Mouse (Mus musculus): ENCODE data around the gene Crybg1. TPM values are rescaled to one million over a fixed set of nuclear protein-coding genes. Genes with fewer than 3 reads are reported as not detected.

Crybg1 gene
- 3.8 and 14.8 TPM in 2 replicates for polyA plus RNA-seq (2012; rRNA removed)

DNA sequence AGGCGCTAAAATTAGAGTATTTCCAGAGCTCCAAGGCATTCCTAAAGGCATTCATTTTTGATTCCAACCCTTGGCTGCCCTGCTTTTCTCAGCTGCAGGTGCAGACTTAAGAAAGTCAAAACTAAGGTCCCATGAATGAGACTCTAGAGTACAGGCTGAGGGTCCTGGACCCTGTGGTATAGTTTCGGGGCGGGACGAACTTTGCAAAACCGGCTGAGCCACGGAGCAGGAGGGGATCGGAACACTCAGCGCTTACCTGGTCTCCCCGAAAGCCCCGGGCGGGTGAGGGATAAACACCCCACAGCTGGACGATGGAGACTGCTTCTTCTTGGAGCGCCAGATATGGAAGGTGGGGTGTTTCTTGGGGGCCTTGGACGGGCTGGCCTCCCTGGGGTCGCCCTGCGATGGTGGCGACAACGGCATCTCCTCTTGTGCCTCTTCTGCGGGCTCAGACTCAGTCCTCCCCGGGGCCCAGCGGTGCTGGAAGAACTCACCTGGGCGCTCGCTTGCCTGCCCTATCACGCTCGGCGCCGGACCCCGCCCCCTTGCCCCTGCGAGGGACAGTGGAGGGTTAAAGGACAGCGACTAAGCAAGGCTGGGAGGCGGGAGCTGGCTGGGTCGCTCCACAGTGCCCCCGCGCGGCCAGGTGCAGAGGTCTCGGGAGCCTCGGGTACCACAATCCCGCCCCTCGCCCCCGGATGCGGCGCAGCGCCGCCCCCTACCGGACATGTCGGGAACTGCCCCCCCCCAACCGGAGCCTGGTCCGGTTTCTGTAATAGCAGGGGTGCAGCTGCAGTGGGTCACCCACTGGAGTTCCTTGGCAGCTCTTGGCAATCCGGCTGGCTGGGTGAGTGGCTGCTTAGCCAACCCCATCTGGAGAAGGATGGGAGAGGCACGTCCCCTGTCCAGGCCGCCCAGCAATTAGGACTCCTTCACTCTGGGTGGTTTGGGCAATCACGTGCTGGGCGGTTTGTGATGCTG, at the start of gene Crybg1:
Gene Crybg1, minus strand, starts transcription at position 517 of the 981 bp plus-strand sequence.
- Histone ChIP-seq H3K36me3 (ENCODE audit: control insufficient read depth, insufficient read depth, low read length) (no peaks in the 10 kb centered on the region), H3K4me1 (ENCODE audit: control insufficient read depth, insufficient read depth, insufficient read length, low read length) (peaks cover 10% of the 10 kb centered on the region), H3K4me3 (ENCODE audit: low read depth, low read length) (peak within 1 kb of the TSS; percentile 57), H3K27ac (ENCODE audit: insufficient read depth, low read depth, low read length) (no peak within 1 kb of the TSS), H3K27me3 (ENCODE audit: control insufficient read depth, insufficient read depth, low read length) (no peaks in the 10 kb centered on the region)
- TF ChIP-seq CTCF (IDR thresholded peaks at IDR 0.05; ENCODE audit: extremely low read depth, insufficient read length, insufficient replicate concordance, low read depth, low read length), result peak; percentile 79
- TF ChIP-seq POLR2A (IDR thresholded peaks at IDR 0.05; ENCODE audit: low read depth, low read length), result no peak
- WGBS, result 6% methylated on average over 53 of the region's 53 CpGs

DNA sequence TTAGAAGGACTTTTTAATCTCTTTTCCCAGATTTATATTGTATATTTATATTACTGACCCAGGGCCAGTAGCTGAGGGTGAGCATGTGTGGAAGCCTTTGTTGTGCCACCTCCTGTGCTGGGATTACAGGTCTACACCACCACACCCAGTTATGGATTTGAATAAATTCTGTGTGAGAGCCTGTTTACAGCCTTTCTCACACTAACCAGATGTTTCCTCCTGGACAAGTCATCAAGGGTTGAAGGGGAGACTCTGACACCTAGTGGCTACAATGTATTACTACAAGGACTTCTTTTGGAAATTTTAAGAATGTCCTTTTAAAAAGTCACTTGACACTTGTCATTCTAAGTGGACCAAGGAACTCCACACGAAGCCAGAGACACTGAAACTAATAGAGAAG, 28.7 kb upstream of the Crybg1 start:
- H3K36me3 ChIP-seq (ENCODE audit: control insufficient read depth, insufficient read depth, low read length), result no peaks in the 10 kb centered on the region
- WGBS, result 0% methylated on average over 1 of the region's 1 CpGs
- peak; percentile 28; the same call in 1 of the 2 replicates for TF ChIP-seq CTCF (IDR thresholded peaks at IDR 0.05; ENCODE audit: extremely low read depth, insufficient read length, insufficient replicate concordance, low read depth, low read length)
- TF ChIP-seq POLR2A (IDR thresholded peaks at IDR 0.05; ENCODE audit: low read depth, low read length), result no peak
- no peaks in the 10 kb centered on the region for H3K4me1 ChIP-seq (ENCODE audit: control insufficient read depth, insufficient read depth, insufficient read length, low read length)
- no peak overlapping the region for H3K27ac ChIP-seq (ENCODE audit: insufficient read depth, low read depth, low read length)
- no peaks in the 10 kb centered on the region for H3K27me3 ChIP-seq (ENCODE audit: control insufficient read depth, insufficient read depth, low read length)
- no peak overlapping the region for H3K4me3 ChIP-seq (ENCODE audit: low read depth, low read length)

- H3K4me3 ChIP-seq (ENCODE audit: low read depth, low read length), result no peak overlapping the region
- no peak overlapping the region for H3K27ac ChIP-seq (ENCODE audit: insufficient read depth, low read depth, low read length)
- TF ChIP-seq CTCF (IDR thresholded peaks at IDR 0.05; ENCODE audit: extremely low read depth, insufficient read length, insufficient replicate concordance, low read depth, low read length) (no peak), POLR2A (IDR thresholded peaks at IDR 0.05; ENCODE audit: low read depth, low read length) (no peak)
- H3K36me3 ChIP-seq (ENCODE audit: control insufficient read depth, insufficient read depth, low read length), result no peaks in the 10 kb centered on the region
- H3K4me1 ChIP-seq (ENCODE audit: control insufficient read depth, insufficient read depth, insufficient read length, low read length), result no peaks in the 10 kb centered on the region
- H3K27me3 ChIP-seq (ENCODE audit: control insufficient read depth, insufficient read depth, low read length), result no peaks in the 10 kb centered on the region
Measured at GRCm38 (mm10) chr10:44176548-44176947, 27.9 kb upstream of the Crybg1 start.

- 68% methylated on average over 5 of the region's 5 CpGs for WGBS
- H3K36me3 ChIP-seq (ENCODE audit: control insufficient read depth, insufficient read depth, low read length), result no peaks in the 10 kb centered on the region
- TF ChIP-seq CTCF (IDR thresholded peaks at IDR 0.05; ENCODE audit: extremely low read depth, insufficient read length, insufficient replicate concordance, low read depth, low read length) (no peak), POLR2A (IDR thresholded peaks at IDR 0.05; ENCODE audit: low read depth, low read length) (no peak)
Measured at GRCm38 (mm10) chr10:44176120-44176519, 27.5 kb upstream of the Crybg1 start.

GRCm38 (mm10) chr10:44170145-44170544, 21.5 kb upstream of the Crybg1 start:
- Histone ChIP-seq H3K4me1 (ENCODE audit: control insufficient read depth, insufficient read depth, insufficient read length, low read length) (no peaks in the 10 kb centered on the region), H3K36me3 (ENCODE audit: control insufficient read depth, insufficient read depth, low read length) (no peaks in the 10 kb centered on the region), H3K27ac (ENCODE audit: insufficient read depth, low read depth, low read length) (no peak overlapping the region), H3K4me3 (ENCODE audit: low read depth, low read length) (no peak overlapping the region), H3K27me3 (ENCODE audit: control insufficient read depth, insufficient read depth, low read length) (no peaks in the 10 kb centered on the region)
- TF ChIP-seq POLR2A (IDR thresholded peaks at IDR 0.05; ENCODE audit: low read depth, low read length), result no peak
- TF ChIP-seq CTCF (IDR thresholded peaks at IDR 0.05; ENCODE audit: extremely low read depth, insufficient read length, insufficient replicate concordance, low read depth, low read length), result no peak
- WGBS, result 89% methylated on average over 12 of the region's 12 CpGs

More at GRCm38 (mm10) chr10:44176120-44176519, 27.5 kb upstream of the Crybg1 start:
- Histone ChIP-seq H3K4me1 (ENCODE audit: control insufficient read depth, insufficient read depth, insufficient read length, low read length) (no peaks in the 10 kb centered on the region), H3K27ac (ENCODE audit: insufficient read depth, low read depth, low read length) (no peak overlapping the region), H3K4me3 (ENCODE audit: low read depth, low read length) (no peak overlapping the region), H3K27me3 (ENCODE audit: control insufficient read depth, insufficient read depth, low read length) (no peaks in the 10 kb centered on the region)

DNA sequence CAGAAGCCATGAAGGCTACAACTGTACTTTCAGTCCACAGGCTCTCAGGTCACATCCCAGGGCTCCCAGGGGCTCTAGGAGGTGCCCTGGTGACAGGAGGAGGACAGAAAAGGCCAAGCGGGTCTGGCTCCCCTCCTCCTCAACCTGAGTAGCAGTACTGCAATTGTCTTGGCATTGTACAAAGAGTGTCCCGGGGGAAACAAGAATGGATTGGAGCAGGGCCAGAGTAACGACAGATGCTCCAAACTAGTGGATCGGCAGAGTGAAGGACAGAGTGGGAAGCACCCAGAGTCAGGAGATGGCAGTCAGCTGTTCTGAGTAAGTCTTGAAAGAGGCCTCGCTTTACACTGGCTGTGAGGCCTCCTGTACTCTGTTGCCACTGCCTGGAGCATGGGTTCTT, 18.4 kb upstream of the Crybg1 start:
- WGBS, result 75% methylated on average over 5 of the region's 5 CpGs
- H3K36me3 ChIP-seq (ENCODE audit: control insufficient read depth, insufficient read depth, low read length), result no peaks in the 10 kb centered on the region
- no peak overlapping the region for H3K4me3 ChIP-seq (ENCODE audit: low read depth, low read length)
- TF ChIP-seq CTCF (IDR thresholded peaks at IDR 0.05; ENCODE audit: extremely low read depth, insufficient read length, insufficient replicate concordance, low read depth, low read length) (no peak), POLR2A (IDR thresholded peaks at IDR 0.05; ENCODE audit: low read depth, low read length) (no peak)
- no peaks in the 10 kb centered on the region for H3K4me1 ChIP-seq (ENCODE audit: control insufficient read depth, insufficient read depth, insufficient read length, low read length)
- H3K27me3 ChIP-seq (ENCODE audit: control insufficient read depth, insufficient read depth, low read length), result no peaks in the 10 kb centered on the region
- no peak overlapping the region for H3K27ac ChIP-seq (ENCODE audit: insufficient read depth, low read depth, low read length)

GRCm38 (mm10) chr10:44164258-44164975, 15.8 kb upstream of the Crybg1 start:
- TF ChIP-seq CTCF (IDR thresholded peaks at IDR 0.05; ENCODE audit: extremely low read depth, insufficient read length, insufficient replicate concordance, low read depth, low read length) (no peak), POLR2A (IDR thresholded peaks at IDR 0.05; ENCODE audit: low read depth, low read length) (no peak)
- WGBS, result 65% methylated on average over 8 of the region's 8 CpGs

More at GRCm38 (mm10) chr10:44164258-44164975, 15.8 kb upstream of the Crybg1 start:
- Histone ChIP-seq H3K4me1 (ENCODE audit: control insufficient read depth, insufficient read depth, insufficient read length, low read length) (no peaks in the 10 kb centered on the region), H3K36me3 (ENCODE audit: control insufficient read depth, insufficient read depth, low read length) (no peaks in the 10 kb centered on the region), H3K27me3 (ENCODE audit: control insufficient read depth, insufficient read depth, low read length) (no peaks in the 10 kb centered on the region), H3K27ac (ENCODE audit: insufficient read depth, low read depth, low read length) (no peak overlapping the region), H3K4me3 (ENCODE audit: low read depth, low read length) (no peak overlapping the region)

Data from small intestine, adult 2 months (tissue).